Mouse (Mus musculus): ENCODE results near the gene Faim. TPM values are rescaled to one million over a fixed set of nuclear protein-coding genes. Genes with fewer than 3 reads are reported as not detected.

The Faim gene
- polyA plus RNA-seq, 1 experiment from 2014 or later: 32.3 TPM

GRCm38 (mm10) chr9:98958628-98959027 lies 27.5 kb upstream of the Faim start:
- H3K9me3 ChIP-seq (ENCODE audit: control insufficient read depth, low read length): no peaks in the 10 kb centered on the region
- no peak for DNase-seq (ENCODE audit: low spot score)
- 7% methylated on average over 6 of the region's 6 CpGs for WGBS
- no peak for ATAC-seq (ENCODE audit: low FRiP score, low TSS enrichment)
- H3K36me3 ChIP-seq (ENCODE audit: control insufficient read depth, insufficient read depth, low read length): no peaks in the 10 kb centered on the region
- no peak for TF ChIP-seq EP300 (optimal IDR thresholded peaks at IDR 0.05)
- TF ChIP-seq CTCF (IDR thresholded peaks at IDR 0.05; ENCODE audit: low read depth): no peak
- no peak overlapping the region for H3K9ac ChIP-seq (ENCODE audit: low read length)
- peaks cover 7% of the 10 kb centered on the region for H3K4me1 ChIP-seq (replicated peaks; ENCODE audit: control insufficient read depth, insufficient read depth)
- peaks cover 46% of the 10 kb centered on the region for H3K27me3 ChIP-seq (ENCODE audit: control insufficient read depth, insufficient read depth, low read length)
- no peak overlapping the region for H3K4me3 ChIP-seq (ENCODE audit: low read depth, low read length)
- H3K27ac ChIP-seq (replicated peaks): no peak overlapping the region
- H3K4me2 ChIP-seq (replicated peaks; ENCODE audit: low read depth): no peak overlapping the region

DNA sequence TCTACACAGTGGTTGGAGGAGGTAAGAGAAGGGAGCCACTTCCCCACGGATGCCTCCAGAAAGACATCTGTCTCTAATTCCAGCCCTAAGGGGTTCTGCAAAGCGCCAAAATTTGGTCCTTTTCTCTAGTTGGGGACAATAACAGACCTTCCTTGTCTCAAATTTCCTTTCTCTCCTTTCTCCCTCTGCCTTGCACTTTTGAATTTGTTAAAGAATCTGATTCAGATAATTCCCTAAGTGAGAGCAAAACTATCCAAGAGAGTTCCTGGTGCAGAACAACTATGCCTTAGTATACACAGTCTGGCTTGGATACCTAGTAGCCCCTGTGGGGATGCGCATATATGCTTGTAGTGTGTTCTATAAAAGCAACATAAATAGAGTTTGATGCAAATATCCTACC lies 26.3 kb upstream of the Faim start:
- ATAC-seq (ENCODE audit: low FRiP score, low TSS enrichment): no peak
- no peak overlapping the region for H3K4me2 ChIP-seq (replicated peaks; ENCODE audit: low read depth)
- TF ChIP-seq CTCF (IDR thresholded peaks at IDR 0.05; ENCODE audit: low read depth) (no peak), EP300 (optimal IDR thresholded peaks at IDR 0.05) (no peak)
- peaks cover 7% of the 10 kb centered on the region for H3K4me1 ChIP-seq (replicated peaks; ENCODE audit: control insufficient read depth, insufficient read depth)
- no peaks in the 10 kb centered on the region for H3K36me3 ChIP-seq (ENCODE audit: control insufficient read depth, insufficient read depth, low read length)
- H3K9ac ChIP-seq (ENCODE audit: low read length): no peak overlapping the region
- no peaks in the 10 kb centered on the region for H3K9me3 ChIP-seq (ENCODE audit: control insufficient read depth, low read length)
- H3K4me3 ChIP-seq (ENCODE audit: low read depth, low read length): no peak overlapping the region
- WGBS: 39% methylated on average over 3 of the region's 3 CpGs
- H3K27me3 ChIP-seq (ENCODE audit: control insufficient read depth, insufficient read depth, low read length): peaks cover 48% of the 10 kb centered on the region
- H3K27ac ChIP-seq (replicated peaks): no peak overlapping the region
- no peak for DNase-seq (ENCODE audit: low spot score)

DNA sequence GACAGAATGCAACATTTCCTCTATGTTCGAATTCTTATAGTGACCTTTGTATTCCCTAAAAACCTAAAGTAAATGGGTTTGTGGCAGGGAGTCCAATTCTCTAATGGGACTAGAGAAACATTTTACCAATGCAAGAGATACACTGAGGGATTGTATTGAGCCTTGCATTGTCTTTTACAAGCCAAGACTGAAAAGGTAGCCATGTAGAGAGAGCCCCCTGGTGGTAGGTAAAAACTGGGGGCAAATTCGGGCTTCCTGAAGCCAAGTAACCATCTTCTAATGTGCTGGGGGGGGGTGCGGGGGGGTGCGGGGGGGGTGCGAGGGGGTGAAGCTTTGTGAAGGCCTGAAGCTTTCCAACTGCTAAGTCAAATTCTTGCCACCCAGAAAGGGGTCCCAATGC lies 25.8 kb upstream of the Faim start:
- no peak for ATAC-seq (ENCODE audit: low FRiP score, low TSS enrichment)
- Histone ChIP-seq H3K27ac (replicated peaks) (no peak overlapping the region), H3K27me3 (ENCODE audit: control insufficient read depth, insufficient read depth, low read length) (peaks cover 48% of the 10 kb centered on the region), H3K4me2 (replicated peaks; ENCODE audit: low read depth) (no peak overlapping the region), H3K9me3 (ENCODE audit: control insufficient read depth, low read length) (no peaks in the 10 kb centered on the region), H3K4me3 (ENCODE audit: low read depth, low read length) (no peak overlapping the region), H3K4me1 (replicated peaks; ENCODE audit: control insufficient read depth, insufficient read depth) (peaks cover 3% of the 10 kb centered on the region), H3K36me3 (ENCODE audit: control insufficient read depth, insufficient read depth, low read length) (no peaks in the 10 kb centered on the region), H3K9ac (ENCODE audit: low read length) (no peak overlapping the region)
- no peak for DNase-seq (ENCODE audit: low spot score)
- WGBS: 30% methylated on average over 5 of the region's 5 CpGs
- TF ChIP-seq EP300 (optimal IDR thresholded peaks at IDR 0.05): no peak
- peak; percentile 52 for TF ChIP-seq CTCF (IDR thresholded peaks at IDR 0.05; ENCODE audit: low read depth)

DNA sequence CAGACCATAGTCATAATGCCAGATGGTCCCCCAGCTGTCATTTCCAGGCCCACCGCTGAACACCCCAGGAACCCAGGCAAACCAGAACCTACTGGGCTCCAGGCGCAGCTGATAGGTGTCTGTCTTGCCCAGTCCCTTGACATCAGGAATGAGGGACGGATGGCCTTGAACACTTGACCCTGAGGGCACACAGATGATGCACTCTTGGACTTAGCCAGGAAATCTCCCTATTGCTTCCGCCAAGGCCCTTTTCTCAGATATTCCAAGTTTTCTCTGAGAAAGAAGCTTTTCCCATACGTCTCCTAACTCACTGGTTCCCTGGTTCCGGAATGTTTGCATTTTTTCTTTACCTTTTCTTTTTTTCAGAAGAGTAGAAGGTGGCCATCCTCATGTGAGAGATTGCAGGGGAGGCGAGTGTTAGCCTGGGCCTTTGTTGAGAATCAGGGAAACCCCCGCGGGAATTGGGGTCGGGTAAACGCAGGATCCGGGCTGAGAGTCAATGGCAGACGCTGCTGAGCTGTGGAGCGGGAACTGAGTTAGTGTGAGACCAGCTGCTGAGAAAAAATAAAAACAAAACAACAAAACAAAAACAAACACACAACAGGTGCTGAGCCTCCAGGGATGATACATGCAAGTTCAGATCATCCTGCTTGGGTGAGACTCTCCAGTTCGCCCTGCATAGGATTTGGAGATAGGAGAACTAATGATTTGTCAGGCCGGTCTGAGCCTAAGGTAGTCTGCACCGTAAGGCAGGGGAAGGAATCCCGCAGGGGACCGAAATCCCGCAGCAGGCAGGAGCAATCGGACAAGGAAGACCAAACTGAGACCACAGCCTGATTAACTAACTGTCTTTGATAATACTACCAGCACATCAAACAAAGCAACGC lies 24.3 kb upstream of the Faim start:
- no peak for ATAC-seq (ENCODE audit: low FRiP score, low TSS enrichment)
- H3K9me3 ChIP-seq (ENCODE audit: control insufficient read depth, low read length): no peaks in the 10 kb centered on the region
- H3K4me1 ChIP-seq (replicated peaks; ENCODE audit: control insufficient read depth, insufficient read depth): no peaks in the 10 kb centered on the region
- H3K27ac ChIP-seq (replicated peaks): no peak overlapping the region
- no peak overlapping the region for H3K4me3 ChIP-seq (ENCODE audit: low read depth, low read length)
- TF ChIP-seq CTCF (IDR thresholded peaks at IDR 0.05; ENCODE audit: low read depth): no peak
- TF ChIP-seq EP300 (optimal IDR thresholded peaks at IDR 0.05): no peak
- H3K4me2 ChIP-seq (replicated peaks; ENCODE audit: low read depth): no peak overlapping the region
- DNase-seq (ENCODE audit: low spot score): no peak
- no peak overlapping the region for H3K9ac ChIP-seq (ENCODE audit: low read length)
- H3K36me3 ChIP-seq (ENCODE audit: control insufficient read depth, insufficient read depth, low read length): no peaks in the 10 kb centered on the region
- WGBS: 7% methylated on average over 22 of the region's 22 CpGs
- H3K27me3 ChIP-seq (ENCODE audit: control insufficient read depth, insufficient read depth, low read length): peaks cover 48% of the 10 kb centered on the region

DNA sequence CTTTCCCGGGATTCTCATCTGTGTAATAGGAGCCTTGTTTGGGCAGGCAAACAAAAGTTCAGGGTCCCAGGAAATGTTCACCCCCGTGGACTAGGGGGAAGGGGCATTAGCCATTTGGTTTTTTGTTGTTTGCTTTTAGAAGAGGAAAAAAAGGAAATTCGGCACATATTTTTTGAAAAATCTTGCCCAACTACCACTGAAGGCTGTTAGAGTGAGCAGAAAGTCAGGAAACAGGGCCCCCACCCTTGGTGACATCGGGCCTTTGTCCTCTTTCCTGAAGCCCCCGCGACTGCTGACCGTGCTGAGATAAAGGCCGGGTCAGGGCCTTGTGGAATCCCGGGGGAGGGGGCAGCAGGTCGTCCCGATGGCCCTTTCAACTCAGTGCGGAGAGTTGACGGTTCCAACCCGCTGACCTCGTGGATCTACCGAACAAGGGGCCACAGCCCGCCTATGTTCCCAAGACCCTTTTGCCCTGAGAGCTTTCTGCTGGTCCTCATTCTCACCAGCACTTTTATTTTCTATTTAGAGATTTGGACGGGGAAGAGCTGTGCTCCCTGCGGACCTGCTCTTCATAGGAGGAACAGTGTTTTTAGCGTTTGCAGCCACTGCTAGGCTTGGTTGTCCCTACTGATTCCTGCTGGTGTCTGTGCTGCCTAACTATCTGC lies 23.6 kb upstream of the Faim start:
- DNase-seq (ENCODE audit: low spot score) (no peak), ATAC-seq (ENCODE audit: low FRiP score, low TSS enrichment) (no peak)
- Histone ChIP-seq H3K27ac (replicated peaks) (no peak overlapping the region), H3K27me3 (ENCODE audit: control insufficient read depth, insufficient read depth, low read length) (peaks cover 44% of the 10 kb centered on the region), H3K9ac (ENCODE audit: low read length) (no peak overlapping the region), H3K4me2 (replicated peaks; ENCODE audit: low read depth) (no peak overlapping the region), H3K4me1 (replicated peaks; ENCODE audit: control insufficient read depth, insufficient read depth) (no peaks in the 10 kb centered on the region), H3K36me3 (ENCODE audit: control insufficient read depth, insufficient read depth, low read length) (no peaks in the 10 kb centered on the region), H3K4me3 (ENCODE audit: low read depth, low read length) (no peak overlapping the region), H3K9me3 (ENCODE audit: control insufficient read depth, low read length) (no peaks in the 10 kb centered on the region)
- WGBS: 3% methylated on average over 20 of the region's 20 CpGs
- TF ChIP-seq CTCF (IDR thresholded peaks at IDR 0.05; ENCODE audit: low read depth) (no peak), EP300 (optimal IDR thresholded peaks at IDR 0.05) (no peak)

GRCm38 (mm10) chr9:98963661-98964060 lies 22.5 kb upstream of the Faim start:
- TF ChIP-seq EP300 (optimal IDR thresholded peaks at IDR 0.05) (no peak), CTCF (IDR thresholded peaks at IDR 0.05; ENCODE audit: low read depth) (no peak)
- Histone ChIP-seq H3K4me1 (replicated peaks; ENCODE audit: control insufficient read depth, insufficient read depth) (no peaks in the 10 kb centered on the region), H3K9ac (ENCODE audit: low read length) (no peak overlapping the region), H3K27me3 (ENCODE audit: control insufficient read depth, insufficient read depth, low read length) (peaks cover 42% of the 10 kb centered on the region), H3K9me3 (ENCODE audit: control insufficient read depth, low read length) (no peaks in the 10 kb centered on the region), H3K27ac (replicated peaks) (no peak overlapping the region), H3K4me3 (ENCODE audit: low read depth, low read length) (no peak overlapping the region), H3K36me3 (ENCODE audit: control insufficient read depth, insufficient read depth, low read length) (no peaks in the 10 kb centered on the region), H3K4me2 (replicated peaks; ENCODE audit: low read depth) (no peak overlapping the region)
- 11% methylated on average over 18 of the region's 18 CpGs for WGBS
- ATAC-seq (ENCODE audit: low FRiP score, low TSS enrichment): no peak
- no peak for DNase-seq (ENCODE audit: low spot score)

Measured in stomach, postnatal 0 days (tissue).